Mouse (Mus musculus) E14TG2a.4 (cell line): ENCODE measurements at regions not wholly inside any gene's neighbourhood (a gene's known extent, or its start where the extent isn't known, plus 50 kb on each side); places are given as distances from the start of the nearest gene placed in this dataset.

Source experiments
- H3K27me3 ChIP-seq: 2 replicates; pipeline ENCODE4 v1.6.1; 2014; ENCODE audit warnings: low read length, control low read depth; ENCODE audit not compliant: insufficient read depth
- H3K36me3 ChIP-seq: 2 replicates; pipeline ENCODE4 v1.6.1; 2014; ENCODE audit warnings: low read length, control low read depth; ENCODE audit not compliant: insufficient read depth
- H3K4me1 ChIP-seq: replicated peaks from 2 replicates; pipeline ENCODE4 v1.6.1; 2014; ENCODE audit warnings: low read depth, low read length, control low read depth
- H3K4me3 ChIP-seq: replicated peaks from 2 replicates; pipeline ENCODE4 v1.5.1; 2014; ENCODE audit warnings: mild to moderate bottlenecking, low read length
- H3K9me3 ChIP-seq: 2 replicates; pipeline ENCODE4 v1.6.1; 2014; ENCODE audit warnings: low read length, control low read depth
- CTCF ChIP-seq: conservative IDR thresholded peaks from 2 replicates; pipeline ENCODE4 v1.5.1; 2014; ENCODE audit warnings: low read length
- NANOG ChIP-seq: IDR thresholded peaks from 2 replicates; pipeline ENCODE4 v1.6.1; 2014; ENCODE audit warnings: borderline replicate concordance, low read length, mixed read lengths
- POU5F1 ChIP-seq: IDR thresholded peaks from 2 replicates; pipeline ENCODE4 v1.6.1; 2014; ENCODE audit warnings: low read length, borderline replicate concordance

GRCm38 (mm10) chr12:24769156-24769555, 61.1 kb downstream of the Rrm2 start:
- no peak for TF ChIP-seq POU5F1
- no peak for TF ChIP-seq NANOG
- TF ChIP-seq CTCF, result no peak
- H3K36me3 ChIP-seq, result no peaks in the 10 kb centered on the region
- no peak overlapping the region for H3K4me3 ChIP-seq
- no peaks in the 10 kb centered on the region for H3K27me3 ChIP-seq
- H3K4me1 ChIP-seq, result peaks cover 15% of the 10 kb centered on the region; the same call in 1 of the 2 replicates
- H3K9me3 ChIP-seq, result peaks cover 5% of the 10 kb centered on the region

- peaks cover 22% of the 10 kb centered on the region for H3K4me1 ChIP-seq
- no peak overlapping the region for H3K4me3 ChIP-seq
- no peak for TF ChIP-seq NANOG
- TF ChIP-seq CTCF, result no peak
- no peak for TF ChIP-seq POU5F1
- no peaks in the 10 kb centered on the region for H3K27me3 ChIP-seq
- H3K9me3 ChIP-seq, result peaks cover 5% of the 10 kb centered on the region
- no peaks in the 10 kb centered on the region for H3K36me3 ChIP-seq
Measured at GRCm38 (mm10) chr12:24772807-24773206, 57.9 kb upstream of the Mboat2 start.

- no peaks in the 10 kb centered on the region for H3K27me3 ChIP-seq
- H3K4me1 ChIP-seq, result peaks cover 44% of the 10 kb centered on the region
- no peak overlapping the region for H3K4me3 ChIP-seq
- no peaks in the 10 kb centered on the region for H3K36me3 ChIP-seq
- TF ChIP-seq CTCF, result no peak
- TF ChIP-seq NANOG, result no peak
- no peak for TF ChIP-seq POU5F1
- no peaks in the 10 kb centered on the region for H3K9me3 ChIP-seq
Measured at GRCm38 (mm10) chr12:24777761-24778160, 52.9 kb upstream of the Mboat2 start.

GRCm38 (mm10) chr12:24778876-24779275, 51.8 kb upstream of the Mboat2 start:
- TF ChIP-seq NANOG, result no peak
- no peak for TF ChIP-seq CTCF
- no peak for TF ChIP-seq POU5F1
- Histone ChIP-seq H3K36me3 (no peaks in the 10 kb centered on the region), H3K4me1 (peaks cover 53% of the 10 kb centered on the region), H3K4me3 (no peak overlapping the region), H3K27me3 (no peaks in the 10 kb centered on the region), H3K9me3 (no peaks in the 10 kb centered on the region)

GRCm38 (mm10) chr12:24780574-24780973, 50.1 kb upstream of the Mboat2 start:
- no peak for TF ChIP-seq CTCF
- Histone ChIP-seq H3K4me1 (peaks cover 61% of the 10 kb centered on the region), H3K36me3 (no peaks in the 10 kb centered on the region)

More at GRCm38 (mm10) chr12:24780574-24780973, 50.1 kb upstream of the Mboat2 start:
- Histone ChIP-seq H3K9me3 (no peaks in the 10 kb centered on the region), H3K4me3 (no peak overlapping the region), H3K27me3 (no peaks in the 10 kb centered on the region)
